ENCODE assay signal across 9 mouse cellular contexts in genomic region chr4:139430176-139430575, GRCm38 (mm10).
DNase-seq lines count a peak whose midpoint lies in the region; ATAC-seq and TF ChIP-seq lines count a peak whose summit lies in the region.
"Had no signal": no experiment of that assay in that cellular context is flagged by ENCODE, and none has a peak within 500 bp of the region (broad histone marks: within the 10 kb centered on the region; RNA-seq: fewer than 3 reads in every experiment).

No protein-coding gene starts in this region.

- H3K9me3 ChIP-seq in heart, embryonic 13.5 days, result no peaks in the 10 kb centered on the region
- H3K9me3 ChIP-seq in liver, postnatal 0 days (ENCODE audit: low read length), result no peaks in the 10 kb centered on the region
- H3K9me3 ChIP-seq: limb, embryonic 12.5 days had no signal

- TF ChIP-seq EP300 in liver, postnatal 0 days (IDR thresholded peaks at IDR 0.05; ENCODE audit: low read depth), result no peak

- H3K36me3 ChIP-seq in heart, embryonic 13.5 days, result peaks cover 100% of the 10 kb centered on the region
- H3K36me3 ChIP-seq in liver, postnatal 0 days (replicated peaks; ENCODE audit: insufficient read depth, low read length), result peaks cover 95% of the 10 kb centered on the region

- no peak overlapping the region for H3K4me2 ChIP-seq in heart, embryonic 13.5 days
- H3K4me2 ChIP-seq in liver, postnatal 0 days (ENCODE audit: low read depth, low read length), result no peak overlapping the region
- H3K4me2 ChIP-seq: limb, embryonic 12.5 days had no signal

- peak; percentile 29 for DNase-seq in CD4-positive helper T cell, adult 2 months (ENCODE audit: low read depth, low spot score)
- DNase-seq in adrenal gland, adult 2 months, result peak; percentile 88
- DNase-seq in embryo, embryonic 11.5 days (ENCODE audit: low read depth, low spot score), result peak; percentile 35
- DNase-seq in large intestine, adult 2 months (ENCODE audit: low read depth, low spot score), result peak; percentile 14
- peak; percentile 81 for DNase-seq in liver, postnatal 0 days
- DNase-seq in retina, postnatal 1 day, result peak; percentile 76
- DNase-seq in thymus, postnatal 36 days, result peak; percentile 22 to 36

- no peak for ATAC-seq in heart, embryonic 13.5 days (ENCODE audit: extremely low read depth, insufficient number of reproducible peaks, low FRiP score, low TSS enrichment)
- peak; percentile 80 for ATAC-seq in liver, postnatal 0 days

- 44% methylated on average over 15 of the region's 15 CpGs for WGBS in heart, embryonic 13.5 days
- 47% methylated on average over 15 of the region's 15 CpGs for WGBS in large intestine, adult 2 months
- 43% methylated on average over 15 of the region's 15 CpGs for WGBS in liver, postnatal 0 days (ENCODE audit: insufficient replicate concordance)

- H3K27ac ChIP-seq in heart, embryonic 13.5 days (replicated peaks), result peak overlapping the region; percentile 93
- no peak overlapping the region for H3K27ac ChIP-seq in liver, postnatal 0 days (ENCODE audit: low read depth)
- H3K27ac ChIP-seq: limb, embryonic 12.5 days had no signal

- H3K9ac ChIP-seq in heart, embryonic 13.5 days, result no peak overlapping the region
- no peak overlapping the region for H3K9ac ChIP-seq in liver, postnatal 0 days (replicated peaks)
- H3K9ac ChIP-seq: limb, embryonic 12.5 days had no signal

- no peak overlapping the region for H3K4me3 ChIP-seq in heart, embryonic 13.5 days
- no peak overlapping the region for H3K4me3 ChIP-seq in liver, postnatal 0 days (ENCODE audit: low read depth, low read length)
- H3K4me3 ChIP-seq: limb, embryonic 12.5 days had no signal

- peak; percentile 83 for TF ChIP-seq CTCF in liver, postnatal 0 days (IDR thresholded peaks at IDR 0.05; ENCODE audit: low read depth)

- no peaks in the 10 kb centered on the region for H3K27me3 ChIP-seq in heart, embryonic 13.5 days (replicated peaks)
- H3K27me3 ChIP-seq in liver, postnatal 0 days (ENCODE audit: insufficient read depth, low read length), result no peaks in the 10 kb centered on the region
- H3K27me3 ChIP-seq: limb, embryonic 12.5 days had no signal

- peaks cover 44% of the 10 kb centered on the region for H3K4me1 ChIP-seq in heart, embryonic 13.5 days
- H3K4me1 ChIP-seq in liver, postnatal 0 days (ENCODE audit: insufficient read depth), result no peaks in the 10 kb centered on the region
- H3K4me1 ChIP-seq: limb, embryonic 12.5 days had no signal

Comparison
In these comparisons a context has a peak if more than half of its experiments do, and no peak if none do; other contexts are left out.
1. DNase-seq: peak in every context shown above with its lines; median percentile 88 in adrenal gland, adult 2 months; 81 in liver, postnatal 0 days; 76 in retina, postnatal 1 day; 35 in embryo, embryonic 11.5 days; 29 in CD4-positive helper T cell, adult 2 months; 29 in thymus, postnatal 36 days; 14 in large intestine, adult 2 months.